Mouse (Mus musculus): Measurements from ENCODE around the gene Wfdc16. TPM values are rescaled to one million over a fixed set of nuclear protein-coding genes. Genes with fewer than 3 reads are reported as not detected.

Wfdc16 gene
- not detected in 2 replicates for total RNA-seq (2021)
- long read RNA-seq, experiment 1 = 0 reads
- long read RNA-seq, experiment 2 = 0 reads

- no peak for DNase-seq
These were observed at the start of gene Wfdc16 for GRCm38 (mm10) chr2:164638696-164639095. Gene Wfdc16, minus strand, starts transcription at chr2:164638796.

- DNase-seq = no peak
These were observed 46.2 kb upstream of the Wfdc16 start, which contains the start of gene Wfdc13 for GRCm38 (mm10) chr2:164684807-164685206. Gene Wfdc13, plus strand, starts transcription at chr2:164685107.

- DNase-seq = peak; percentile 43
These were observed 41.3 kb upstream of the Wfdc16 start for GRCm38 (mm10) chr2:164679906-164680305.

GRCm38 (mm10) chr2:164678848-164679625 lies 40.4 kb upstream of the Wfdc16 start:
- DNase-seq = peak; percentile 88

GRCm38 (mm10) chr2:164676916-164677685 lies 38.5 kb upstream of the Wfdc16 start:
- DNase-seq = no peak

- no peak for DNase-seq
These were observed 37.5 kb upstream of the Wfdc16 start for GRCm38 (mm10) chr2:164676103-164676502.

GRCm38 (mm10) chr2:164673987-164674386 lies 35.4 kb upstream of the Wfdc16 start, which contains the start of gene Wfdc11:
Gene Wfdc11, minus strand, starts transcription at chr2:164674087.
- no peak for DNase-seq

GRCm38 (mm10) chr2:164670938-164671337 lies 32.3 kb upstream of the Wfdc16 start:
- no peak for DNase-seq

GRCm38 (mm10) chr2:164670261-164670660 lies 31.7 kb upstream of the Wfdc16 start:
- no peak for DNase-seq

- no peak for DNase-seq
These were observed 26.3 kb upstream of the Wfdc16 start for GRCm38 (mm10) chr2:164664851-164665250.

- no peak for DNase-seq
These were observed 17.9 kb upstream of the Wfdc16 start, which contains the start of gene Wfdc9 for GRCm38 (mm10) chr2:164656483-164656882. Gene Wfdc9, minus strand, starts transcription at chr2:164656583.

GRCm38 (mm10) chr2:164655858-164656257 lies 17.3 kb upstream of the Wfdc16 start, which contains the start of gene Wfdc10:
Gene Wfdc10, plus strand, starts transcription at chr2:164656046.
- DNase-seq = peak; percentile 58

- peak; percentile 44 for DNase-seq
These were observed 3.5 kb upstream of the Wfdc16 start for GRCm38 (mm10) chr2:164641881-164642673.

GRCm38 (mm10) chr2:164641129-164641528 lies 2.5 kb upstream of the Wfdc16 start:
- peak; percentile 15 for DNase-seq

- no peak for DNase-seq
These were observed 3.3 kb downstream of the Wfdc16 start for GRCm38 (mm10) chr2:164635266-164635665.

- DNase-seq = no peak
These were observed 16.8 kb downstream of the Wfdc16 start for GRCm38 (mm10) chr2:164621775-164622174.

- DNase-seq = peak; percentile 9
These were observed 19.5 kb downstream of the Wfdc16 start for GRCm38 (mm10) chr2:164619050-164619449.

GRCm38 (mm10) chr2:164615386-164615785 lies 23.2 kb downstream of the Wfdc16 start:
- DNase-seq = no peak

GRCm38 (mm10) chr2:164613471-164613870 lies 25.1 kb downstream of the Wfdc16 start, which contains the start of the genes Wfdc6b and Wfdc8:
Gene Wfdc6b, plus strand, starts transcription at chr2:164613522.
Gene Wfdc8, minus strand, starts transcription at chr2:164613626.
- DNase-seq = peak; percentile 78

- DNase-seq = peak; percentile 66
These were observed 29.8 kb downstream of the Wfdc16 start for GRCm38 (mm10) chr2:164608781-164609180.

- DNase-seq = no peak
These were observed 34.2 kb downstream of the Wfdc16 start for GRCm38 (mm10) chr2:164604411-164604810.

- no peak for DNase-seq
These were observed 35.1 kb downstream of the Wfdc16 start for GRCm38 (mm10) chr2:164603482-164603881.
